In the genomic region with DNA sequence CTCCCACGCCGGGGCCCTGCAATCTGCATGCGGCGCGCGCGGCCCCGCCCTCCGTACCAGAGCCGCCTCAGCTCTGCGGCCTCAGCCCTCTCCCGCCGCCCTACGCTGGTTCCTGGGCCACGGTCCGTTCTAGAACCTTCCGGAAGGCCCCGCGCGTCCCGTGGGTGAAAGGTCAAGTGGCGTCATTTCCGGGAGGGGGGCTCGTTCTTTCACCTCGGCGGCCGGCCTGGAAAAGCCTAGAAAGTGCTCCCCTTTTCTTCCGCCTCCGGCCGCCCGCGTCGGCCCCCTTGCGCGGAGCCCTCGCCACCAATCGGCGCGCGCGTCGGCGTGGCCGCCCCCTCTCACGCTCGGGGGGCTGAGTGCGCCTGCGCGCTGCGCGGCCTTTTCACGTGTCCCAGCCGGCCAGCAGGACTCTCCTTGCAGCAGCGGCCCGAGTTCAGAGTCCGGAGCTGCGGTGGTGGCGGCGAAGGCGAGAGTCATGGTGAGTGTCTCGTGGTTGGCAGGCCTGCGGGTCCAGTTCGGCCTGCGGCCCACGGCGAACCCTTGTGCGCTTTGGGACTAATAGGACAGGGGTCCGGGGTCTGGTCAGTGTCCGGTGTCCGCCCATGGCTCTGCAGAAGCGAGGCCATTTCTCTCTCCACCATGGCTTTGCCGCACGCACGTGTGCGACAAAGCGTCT, we compare ENCODE assay signal across 8 mouse cellular contexts. TPM values are rescaled to one million over a fixed set of nuclear protein-coding genes. Genes with fewer than 3 reads are reported as not detected.
DNase-seq lines count a peak whose midpoint lies in the region; ATAC-seq lines count a peak whose summit lies in the region.

A gene (plus strand): TSS at position 201 of the 679 bp plus-strand sequence.
A gene (minus strand): TSS at position 312 of the 679 bp plus-strand sequence.

- peak within 1 kb of the TSS; percentile 99 for H3K9ac ChIP-seq in hindbrain, embryonic 15.5 days

- H3K36me3 ChIP-seq in hindbrain, embryonic 15.5 days = peaks cover 51% of the 10 kb centered on the region

- WGBS in hindbrain, embryonic 15.5 days = 0% methylated on average over 68 of the region's 76 CpGs

- DNase-seq in R1 (ENCODE audit: low read depth, low spot score) = peak; percentile 99
- peak; percentile 98 for DNase-seq in cerebellum, postnatal 25 days
- DNase-seq in frontal cortex, postnatal 36 days (ENCODE audit: low spot score in 2 of 2) = peak; percentile 98 to 99
- peak; percentile 96 for DNase-seq in left cerebral cortex, adult 11 months (ENCODE audit: low spot score)
- peak; percentile 99 for DNase-seq in lung, postnatal 4 days
- DNase-seq in retina, postnatal 7 days (ENCODE audit: low read depth, low spot score) = peak; percentile 100
- peak; percentile 99 for DNase-seq in urinary bladder, adult 2 months (ENCODE audit: low spot score)

- H3K4me3 ChIP-seq in hindbrain, embryonic 15.5 days = peak within 1 kb of the TSS; percentile 100

- no peaks in the 10 kb centered on the region for H3K9me3 ChIP-seq in hindbrain, embryonic 15.5 days

- peaks cover 43% of the 10 kb centered on the region for H3K4me1 ChIP-seq in hindbrain, embryonic 15.5 days (replicated peaks)

- peak within 1 kb of the TSS; percentile 98 for H3K27ac ChIP-seq in hindbrain, embryonic 15.5 days (replicated peaks)

- peak; percentile 97 for ATAC-seq in hindbrain, embryonic 15.5 days (ENCODE audit: low FRiP score, low read depth)

- H3K4me2 ChIP-seq in hindbrain, embryonic 15.5 days = peak within 1 kb of the TSS; percentile 71

- H3K27me3 ChIP-seq in hindbrain, embryonic 15.5 days = no peaks in the 10 kb centered on the region

RNA-seq across cellular contexts. Expression of the first gene that starts in this region (rescaled TPM):
- polyA plus RNA-seq in hindbrain, embryonic 15.5 days (2015; fragmentation: Nextera tagmentation; extraction: Ambion mirVana) = 240 and 257 TPM in 2 replicates
- 149 and 170 TPM in 2 replicates for polyA plus RNA-seq in urinary bladder, adult 2 months (2012; rRNA removed)

RNA-seq across cellular contexts. Expression of the second gene that starts in this region (rescaled TPM):
- 272 and 273 TPM in 2 replicates for polyA plus RNA-seq in hindbrain, embryonic 15.5 days (2015; fragmentation: Nextera tagmentation; extraction: Ambion mirVana)
- polyA plus RNA-seq in urinary bladder, adult 2 months (2012; rRNA removed) = 81.3 and 84.3 TPM in 2 replicates

Comparison
In these comparisons a context has a peak if more than half of its experiments do, and no peak if none do; other contexts are left out.
1. Peak in every context shown above with its lines: DNase-seq, ATAC-seq, H3K4me3 ChIP-seq and H3K27ac ChIP-seq.